Mouse (Mus musculus): ENCODE results near the gene Cyp2c23.

DNA sequence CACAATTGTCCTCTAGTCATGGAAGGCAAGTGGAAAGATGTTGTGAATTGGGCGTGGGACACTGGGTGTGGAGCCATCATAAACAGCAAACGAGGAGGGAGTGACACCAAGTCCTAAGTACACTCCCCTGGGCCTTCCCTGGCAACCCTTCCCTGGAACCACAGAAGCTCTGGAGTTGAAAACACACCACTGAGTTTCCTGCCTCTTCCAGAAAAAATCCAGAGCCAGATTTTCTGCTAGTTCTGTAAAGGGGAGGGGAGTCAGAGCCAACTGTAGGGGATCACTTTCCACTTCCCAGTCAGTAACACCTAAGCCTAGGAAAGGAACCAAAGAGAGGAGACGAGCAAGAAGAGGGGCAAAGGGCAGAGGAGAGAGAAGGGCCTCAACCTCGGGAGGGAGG is 71.6 kb downstream of the Cyp2c23 start:
- TF ChIP-seq CTCF (IDR thresholded peaks at IDR 0.05; ENCODE audit: low read depth, low read length) = no peak
- no peak for TF ChIP-seq POLR2AphosphoS5 (IDR thresholded peaks at IDR 0.05; ENCODE audit: insufficient replicate concordance, low read depth, low read length)
- no peak for TF ChIP-seq GATA1 (IDR thresholded peaks at IDR 0.05; ENCODE audit: borderline replicate concordance, low read length)
